Mouse (Mus musculus) forebrain, embryonic 15.5 days (tissue): ENCODE data around the gene Slc2a5. TPM values are rescaled to one million over a fixed set of nuclear protein-coding genes. Genes with fewer than 3 reads are reported as not detected.

Experiments used
- ATAC-seq: fragments of 200-750 bp; cut with Nextera tagmentation; replicated peaks from 2 replicates; pipeline ENCODE4 v1.8.0; 2017; ENCODE audit warnings: mild to moderate bottlenecking, moderate TSS enrichment, moderate library complexity
- H3K27ac ChIP-seq: fragments of 300-500 bp; sonication (generic); replicated peaks from 2 replicates; pipeline ENCODE4 v1.5.1; 2015; ENCODE audit warnings: mild to moderate bottlenecking, inconsistent platforms
- H3K27me3 ChIP-seq: fragments of 300-500 bp; sonication (generic); 2 replicates; pipeline ENCODE4 v1.6.1; 2015; ENCODE audit warnings: inconsistent platforms
- H3K36me3 ChIP-seq: fragments of 300-500 bp; sonication (generic); 2 replicates; pipeline ENCODE4 v1.6.1; 2015; ENCODE audit warnings: mild to moderate bottlenecking, inconsistent platforms
- H3K4me1 ChIP-seq: fragments of 300-500 bp; sonication (generic); 2 replicates; pipeline ENCODE4 v1.6.1; 2015; ENCODE audit warnings: inconsistent platforms
- H3K4me2 ChIP-seq: fragments of 300-500 bp; sonication (generic); replicated peaks from 2 replicates; pipeline ENCODE4 v1.6.1; 2015; ENCODE audit warnings: mild to moderate bottlenecking, inconsistent platforms
- H3K4me3 ChIP-seq: fragments of 300-500 bp; sonication (generic); 2 replicates; pipeline ENCODE4 v1.5.1; 2015; ENCODE audit warnings: mild to moderate bottlenecking, inconsistent platforms
- H3K9ac ChIP-seq: fragments of 300-500 bp; sonication (generic); replicated peaks from 2 replicates; pipeline ENCODE4 v1.6.1; 2015; ENCODE audit warnings: mild to moderate bottlenecking, inconsistent platforms
- H3K9me3 ChIP-seq: fragments of 300-500 bp; sonication (generic); 2 replicates; pipeline ENCODE4 v1.6.1; 2016; ENCODE audit warnings: inconsistent platforms
- WGBS: fragments of 180-500 bp; shearing (Covaris S2); methylation state at CpG from one replicate; pipeline ENCODE4 v1.1.7; 2015; ENCODE audit warnings: mixed read lengths; 5-methylcytosine and 5-hydroxymethylcytosine counted together
- polyA plus RNA-seq: library from polyadenylated mRNA; unstranded; fragments of >200 nt; fragmentation: Nextera tagmentation; extraction: Ambion mirVana; gene quantifications from 2 replicates; pipeline ENCODE4 v1.2.1, GENCODE M21; 2015

Gene Slc2a5
- polyA plus RNA-seq, 1 experiment from 2014 or later: 2.4 TPM

DNA sequence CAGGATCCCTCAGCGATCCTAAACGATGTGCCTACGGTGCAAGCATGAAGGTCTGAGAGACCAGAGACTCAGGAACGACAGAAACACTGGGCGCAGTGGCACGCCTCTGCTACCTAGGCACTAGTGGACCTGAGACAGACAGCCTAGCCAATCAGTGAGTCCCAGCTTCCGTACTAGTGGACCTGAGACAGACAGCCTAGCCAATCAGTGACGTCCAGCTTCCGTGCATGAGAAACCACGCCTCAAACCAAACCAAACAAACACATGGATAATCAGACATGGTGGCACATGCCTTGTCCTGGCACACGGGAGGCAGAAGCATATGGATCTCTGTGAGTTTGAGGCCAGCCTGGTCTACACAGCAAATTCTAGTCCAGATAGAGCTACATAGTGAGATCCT lies 69.2 kb downstream of the Slc2a5 start:
- WGBS: 42% methylated on average over 11 of the region's 11 CpGs
- Histone ChIP-seq H3K36me3 (no peaks in the 10 kb centered on the region), H3K4me2 (no peak overlapping the region), H3K27ac (no peak overlapping the region), H3K9me3 (no peaks in the 10 kb centered on the region), H3K4me1 (no peaks in the 10 kb centered on the region), H3K9ac (no peak overlapping the region), H3K27me3 (no peaks in the 10 kb centered on the region), H3K4me3 (no peak overlapping the region)
- no peak for ATAC-seq

DNA sequence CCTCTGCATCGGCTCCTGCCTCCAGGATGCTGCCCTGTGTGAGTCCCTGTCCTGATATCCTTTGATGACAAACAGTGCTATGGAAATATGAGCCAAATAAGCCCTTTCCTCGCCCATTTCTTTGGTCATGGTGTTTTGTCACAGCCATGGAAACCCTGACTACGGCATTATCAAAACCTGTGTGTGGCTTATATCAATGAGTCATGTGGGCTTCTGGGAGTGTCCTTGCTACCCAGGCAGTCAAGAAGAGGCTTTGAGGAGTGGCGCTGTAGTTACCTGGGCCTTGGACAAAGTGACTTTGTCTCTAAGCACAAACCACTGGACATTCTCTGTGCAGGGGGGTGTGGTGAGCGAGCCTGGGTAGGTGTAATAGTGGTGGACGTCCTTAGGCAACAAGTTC lies 73.1 kb downstream of the Slc2a5 start:
- Histone ChIP-seq H3K9ac (no peak overlapping the region), H3K27me3 (no peaks in the 10 kb centered on the region), H3K9me3 (no peaks in the 10 kb centered on the region), H3K4me1 (no peaks in the 10 kb centered on the region), H3K4me2 (no peak overlapping the region), H3K27ac (no peak overlapping the region), H3K4me3 (no peak overlapping the region), H3K36me3 (no peaks in the 10 kb centered on the region)
- no peak for ATAC-seq
- 84% methylated on average over 6 of the region's 6 CpGs for WGBS

Other genes starting within 250 kb of the Slc2a5 start
- gene Spsb1, start 164.2 kb upstream of the Slc2a5 start, polyA plus RNA-seq: 6.0 and 6.8 TPM in 2 replicates
- 1.2 and 1.5 TPM in 2 replicates for gene H6pd, start 110.3 kb upstream of the Slc2a5 start, polyA plus RNA-seq
- gene Gpr157, start 31.9 kb upstream of the Slc2a5 start, polyA plus RNA-seq: 0.20 and 0.23 TPM in 2 replicates
- not detected in 2 replicates for gene Slc2a7, start 29.7 kb downstream of the Slc2a5 start, polyA plus RNA-seq
- not detected in 2 replicates for gene Car6, start 82.0 kb downstream of the Slc2a5 start, polyA plus RNA-seq
- 953 and 957 TPM in 2 replicates for gene Eno1, start 117.4 kb downstream of the Slc2a5 start, polyA plus RNA-seq
- gene Rere, start 162.4 kb downstream of the Slc2a5 start, polyA plus RNA-seq: 26.6 and 32.0 TPM in 2 replicates